Mouse (Mus musculus): ENCODE measurements at regions not wholly inside any gene's neighbourhood (a gene's known extent, or its start where the extent isn't known, plus 50 kb on each side); places are given as distances from the start of the nearest gene placed in this dataset.

- DNase-seq (ENCODE audit: low spot score in 2 of 2), result no peak
Observed at GRCm38 (mm10) chr10:17576333-17576750, 146.7 kb upstream of the Cited2 start.

- DNase-seq (ENCODE audit: low spot score in 2 of 2), result no peak
Observed at GRCm38 (mm10) chr10:17579463-17579862, 143.6 kb upstream of the Cited2 start.

- no peak for DNase-seq (ENCODE audit: low spot score in 2 of 2)
Observed at GRCm38 (mm10) chr10:17584842-17585241, 138.2 kb upstream of the Cited2 start.

- DNase-seq (ENCODE audit: low spot score in 2 of 2), result no peak
Observed at GRCm38 (mm10) chr10:17586910-17587309, 136.1 kb upstream of the Cited2 start.

- no peak for DNase-seq (ENCODE audit: low spot score in 2 of 2)
Observed at GRCm38 (mm10) chr10:17589136-17589535, 133.9 kb upstream of the Cited2 start.

GRCm38 (mm10) chr10:17590195-17590594 is 132.8 kb upstream of the Cited2 start:
- no peak for DNase-seq (ENCODE audit: low spot score in 2 of 2)

- no peak for DNase-seq (ENCODE audit: low spot score in 2 of 2)
Observed at GRCm38 (mm10) chr10:17592387-17592786, 130.6 kb upstream of the Cited2 start.

- no peak for DNase-seq (ENCODE audit: low spot score in 2 of 2)
Observed at GRCm38 (mm10) chr10:17596126-17596525, 126.9 kb upstream of the Cited2 start.

- DNase-seq (ENCODE audit: low spot score in 2 of 2), result no peak
Observed at GRCm38 (mm10) chr10:17596743-17597142, 126.3 kb upstream of the Cited2 start.

GRCm38 (mm10) chr10:17599246-17599645 is 123.8 kb upstream of the Cited2 start:
- DNase-seq (ENCODE audit: low spot score in 2 of 2), result peak in 1 of 2 experiments; percentile 24

GRCm38 (mm10) chr10:17599831-17600761 is 122.9 kb upstream of the Cited2 start:
- DNase-seq (ENCODE audit: low spot score in 2 of 2), result no peak

GRCm38 (mm10) chr10:17600762-17601108 is 122.3 kb upstream of the Cited2 start:
- DNase-seq (ENCODE audit: low spot score in 2 of 2), result no peak

GRCm38 (mm10) chr10:17602446-17602845 is 120.6 kb upstream of the Cited2 start:
- DNase-seq (ENCODE audit: low spot score in 2 of 2), result no peak

GRCm38 (mm10) chr10:17608220-17608619 is 114.8 kb upstream of the Cited2 start:
- no peak for DNase-seq (ENCODE audit: low spot score in 2 of 2)

GRCm38 (mm10) chr10:17610592-17610991 is 112.4 kb upstream of the Cited2 start:
- no peak for DNase-seq (ENCODE audit: low spot score in 2 of 2)

GRCm38 (mm10) chr10:17613281-17613680 is 109.7 kb upstream of the Cited2 start:
- no peak for DNase-seq (ENCODE audit: low spot score in 2 of 2)

GRCm38 (mm10) chr10:17618024-17618423 is 105.0 kb upstream of the Cited2 start:
- no peak for DNase-seq (ENCODE audit: low spot score in 2 of 2)

GRCm38 (mm10) chr10:17619617-17620016 is 103.4 kb upstream of the Cited2 start:
- no peak for DNase-seq (ENCODE audit: low spot score in 2 of 2)

- no peak for DNase-seq (ENCODE audit: low spot score in 2 of 2)
Observed at GRCm38 (mm10) chr10:17621703-17622385, 101.2 kb upstream of the Cited2 start.

- DNase-seq (ENCODE audit: low spot score in 2 of 2), result no peak
Observed at GRCm38 (mm10) chr10:17622802-17623201, 100.2 kb upstream of the Cited2 start.

GRCm38 (mm10) chr10:17629709-17630108 is 93.3 kb upstream of the Cited2 start:
- no peak for DNase-seq (ENCODE audit: low spot score in 2 of 2)

GRCm38 (mm10) chr10:17630861-17631581 is 92.0 kb upstream of the Cited2 start:
- no peak for DNase-seq (ENCODE audit: low spot score in 2 of 2)
